Mouse (Mus musculus) MEL (cell line): ENCODE results near the gene Ubiad1. TPM values are rescaled to one million over a fixed set of nuclear protein-coding genes. Genes with fewer than 3 reads are reported as not detected.

Experiments
- DNase-seq: peaks from one replicate; pipeline ENCODE4 v3.0.0; 2011; ENCODE audit warnings: low read depth, low spot score
- H3K27ac ChIP-seq: 2 replicates; pipeline ENCODE4 v1.5.1; 2012; ENCODE audit warnings: low read depth, mild to moderate bottlenecking, control low read depth, low read length, moderate library complexity; ENCODE audit not compliant: control insufficient read depth
- H3K27me3 ChIP-seq, 2 experiments: fragments of 150-350 bp in 1 of 2; sonication (generic) in 1 of 2; 2 replicates each; pipeline ENCODE4 v1.6.1; 2012; ENCODE audit warnings: low read length in 2 of 2, mild to moderate bottlenecking in 2 of 2, improper control_type of control experiment in 1 of 2, moderate library complexity in 1 of 2; ENCODE audit not compliant: insufficient read depth in 2 of 2, control insufficient read depth in 1 of 2
- H3K36me3 ChIP-seq, 2 experiments: 2 replicates each; pipeline ENCODE4 v1.6.1; 2012 to 2014; ENCODE audit warnings: low read length in 2 of 2, improper control_type of control experiment in 1 of 2, inconsistent platforms in 1 of 2, mild to moderate bottlenecking in 1 of 2; ENCODE audit not compliant: insufficient read depth in 2 of 2, control insufficient read depth in 1 of 2
- H3K4me1 ChIP-seq, 2 experiments: fragments of 150-350 bp in 1 of 2; sonication (generic) in 1 of 2; 2 replicates each; pipeline ENCODE4 v1.6.1; 2012; ENCODE audit warnings: low read length in 2 of 2, improper control_type of control experiment in 1 of 2, mild to moderate bottlenecking in 1 of 2; ENCODE audit not compliant: insufficient read depth in 2 of 2, control insufficient read depth in 1 of 2
- H3K4me3 ChIP-seq, 2 experiments: fragments of 150-350 bp in 1 of 2; sonication (generic) in 1 of 2; 2 replicates each; pipeline ENCODE4 v1.5.1; 2012; ENCODE audit warnings: low read depth in 2 of 2, low read length in 2 of 2, mild to moderate bottlenecking in 2 of 2, moderate library complexity in 2 of 2, control low read depth in 1 of 2, improper control_type of control experiment in 1 of 2; ENCODE audit not compliant: control insufficient read depth in 1 of 2, insufficient read depth in 1 of 2
- H3K79me2 ChIP-seq: 2 replicates; pipeline ENCODE4 v1.6.1; 2012; ENCODE audit warnings: mild to moderate bottlenecking, low read length, moderate library complexity; ENCODE audit not compliant: control insufficient read depth, poor library complexity, insufficient read depth
- H3K9ac ChIP-seq: 2 replicates; pipeline ENCODE4 v1.6.1; 2012; ENCODE audit warnings: low read depth, mild to moderate bottlenecking, control low read depth, low read length, moderate library complexity; ENCODE audit not compliant: control insufficient read depth, poor library complexity, severe bottlenecking
- H3K9me3 ChIP-seq: fragments of 150-350 bp; sonication (generic); replicated peaks from 2 replicates; pipeline ENCODE4 v1.6.1; 2012; ENCODE audit warnings: mild to moderate bottlenecking, low read length, improper control_type of control experiment, moderate library complexity; ENCODE audit not compliant: insufficient read depth
- CHD1 ChIP-seq: IDR thresholded peaks from 2 replicates; pipeline ENCODE4 v1.6.1; 2012; ENCODE audit warnings: low read depth, mild to moderate bottlenecking, inconsistent platforms, low read length, improper control_type of control experiment
- CHD2 ChIP-seq: IDR thresholded peaks from 2 replicates; pipeline ENCODE4 v1.6.1; 2011; ENCODE audit warnings: low read length, improper control_type of control experiment
- CTCF ChIP-seq, 3 experiments: IDR thresholded peaks in 2 of 3; conservative IDR thresholded peaks in 1 of 3; 2 replicates each; pipeline ENCODE4 v1.5.1; 2011 to 2012; ENCODE audit warnings: low read length in 3 of 3, low read depth in 2 of 3, mild to moderate bottlenecking in 2 of 3, improper control_type of control experiment in 1 of 3, inconsistent platforms in 1 of 3, mixed read lengths in 1 of 3, moderate library complexity in 1 of 3; ENCODE audit not compliant: control insufficient read depth in 1 of 3, insufficient read depth in 1 of 3, poor library complexity in 1 of 3, severe bottlenecking in 1 of 3
- EP300 ChIP-seq, 2 experiments: IDR thresholded peaks; 2 replicates each; pipeline ENCODE4 v1.6.1; 2011; ENCODE audit warnings: improper control_type of control experiment in 2 of 2, low read length in 2 of 2, low read depth in 1 of 2, mild to moderate bottlenecking in 1 of 2
- ETS1 ChIP-seq: IDR thresholded peaks from 2 replicates; pipeline ENCODE4 v1.6.1; 2012; ENCODE audit warnings: low read depth, mild to moderate bottlenecking, inconsistent platforms, low read length, improper control_type of control experiment, moderate library complexity
- HCFC1 ChIP-seq: IDR thresholded peaks from 2 replicates; pipeline ENCODE4 v1.6.1; 2012; ENCODE audit warnings: low read depth, mild to moderate bottlenecking, inconsistent platforms, low read length, improper control_type of control experiment, moderate library complexity
- JUND ChIP-seq: IDR thresholded peaks from 2 replicates; pipeline ENCODE4 v1.6.1; 2011; ENCODE audit warnings: low read depth, mild to moderate bottlenecking, improper control_type of control experiment, low read length
- KAT2A ChIP-seq: conservative IDR thresholded peaks from 2 replicates; pipeline ENCODE4 v1.6.1; 2012; ENCODE audit warnings: low read depth, low read length, improper control_type of control experiment, inconsistent platforms
- MAFK ChIP-seq: IDR thresholded peaks from 2 replicates; pipeline ENCODE4 v1.6.1; 2011; ENCODE audit warnings: low read depth, mild to moderate bottlenecking, low read length, improper control_type of control experiment, borderline replicate concordance
- MAX ChIP-seq: IDR thresholded peaks from 2 replicates; pipeline ENCODE4 v1.6.1; 2011; ENCODE audit warnings: low read length, improper control_type of control experiment
- MAZ ChIP-seq: IDR thresholded peaks from 2 replicates; pipeline ENCODE4 v1.6.1; 2012; ENCODE audit warnings: low read depth, mild to moderate bottlenecking, inconsistent platforms, low read length, improper control_type of control experiment
- MXI1 ChIP-seq: IDR thresholded peaks from 2 replicates; pipeline ENCODE4 v1.6.1; 2011; ENCODE audit warnings: mild to moderate bottlenecking, low read depth, low read length, improper control_type of control experiment
- MYC ChIP-seq: IDR thresholded peaks from 2 replicates; pipeline ENCODE4 v1.6.1; 2011; ENCODE audit warnings: low read depth, mild to moderate bottlenecking, low read length, improper control_type of control experiment, moderate library complexity
- POLR2A ChIP-seq, 2 experiments: IDR thresholded peaks; 2 replicates each; pipeline ENCODE4 v1.6.1; 2011 to 2012; ENCODE audit warnings: low read length in 2 of 2, mild to moderate bottlenecking in 2 of 2, control low read depth in 1 of 2, improper control_type of control experiment in 1 of 2, low read depth in 1 of 2, moderate library complexity in 1 of 2; ENCODE audit not compliant: control insufficient read depth in 1 of 2, insufficient read depth in 1 of 2, poor library complexity in 1 of 2
- POLR2AphosphoS2 ChIP-seq: IDR thresholded peaks from 2 replicates; pipeline ENCODE4 v1.6.1; 2011; ENCODE audit warnings: low read length, improper control_type of control experiment
- RCOR1 ChIP-seq: IDR thresholded peaks from 2 replicates; pipeline ENCODE4 v1.6.1; 2012; ENCODE audit warnings: low read depth, mild to moderate bottlenecking, inconsistent platforms, low read length, improper control_type of control experiment
- SIN3A ChIP-seq: IDR thresholded peaks from 2 replicates; pipeline ENCODE4 v1.6.1; 2012; ENCODE audit warnings: low read length, improper control_type of control experiment, inconsistent platforms
- SMC3 ChIP-seq: IDR thresholded peaks from 2 replicates; pipeline ENCODE4 v1.6.1; 2011; ENCODE audit warnings: low read depth, low read length, improper control_type of control experiment
- UBTF ChIP-seq: IDR thresholded peaks from 2 replicates; pipeline ENCODE4 v1.6.1; 2012; ENCODE audit warnings: low read depth, mild to moderate bottlenecking, inconsistent platforms, low read length, improper control_type of control experiment, moderate library complexity, borderline replicate concordance; ENCODE audit not compliant: insufficient read depth
- USF1 ChIP-seq: IDR thresholded peaks from 2 replicates; pipeline ENCODE4 v1.6.1; 2014; ENCODE audit warnings: low read depth, mild to moderate bottlenecking, inconsistent platforms, low read length, improper control_type of control experiment, moderate library complexity
- polyA plus RNA-seq, 2 experiments: library from polyadenylated mRNA; stranded (reverse) in 1 of 2; unstranded in 1 of 2; fragments of >175 nt in 1 of 2; fragments of >200 nt in 1 of 2; gene quantifications; 2 replicates each; pipeline versions ENCODE4 v1.2.1 to v1.2.4; 2012; ENCODE audit warnings: low replicate concordance in 2 of 2, low read depth in 1 of 2; ENCODE audit not compliant: insufficient read length in 2 of 2, insufficient read depth in 1 of 2, missing spikeins in 1 of 2
- total RNA-seq: library from RNA; depleted of rRNA; stranded (reverse); fragments of 300-350 nt; gene quantifications from 2 replicates; pipeline ENCODE4 v1.2.3, GENCODE M21; 2012

The Ubiad1 gene
- total and polyA plus RNA-seq, 3 experiments = 19.4 to 24.3 TPM; not detected in 1

DNA sequence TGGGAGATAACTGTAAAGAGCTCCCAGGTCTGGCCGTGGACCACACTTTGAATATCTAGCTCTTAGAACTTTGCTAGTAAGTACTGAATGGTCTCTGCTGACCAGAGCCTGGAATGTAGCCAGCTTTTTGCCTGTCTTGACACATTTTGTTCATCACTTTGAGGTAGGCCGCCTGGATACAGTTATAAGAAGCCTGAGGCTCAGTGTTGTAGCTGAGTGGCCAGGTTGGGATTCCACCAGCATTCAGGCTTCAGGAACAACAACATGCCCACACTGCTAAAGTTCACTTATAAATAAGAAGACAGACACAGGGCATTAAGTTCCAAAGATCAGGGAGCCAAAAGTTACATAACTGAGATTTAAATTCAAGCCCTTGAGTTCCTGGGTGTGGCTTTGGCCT lies 43.3 kb upstream of the Ubiad1 start:
- Histone ChIP-seq H3K9ac (no peak overlapping the region), H3K27me3 (no peaks in the 10 kb centered on the region), H3K9me3 (no peaks in the 10 kb centered on the region), H3K36me3 (peaks cover 0 to 15% of the 10 kb centered on the region in 2 experiments; a peak in 2 of 4 replicates), H3K27ac (no peak overlapping the region), H3K4me3 (no peak overlapping the region), H3K4me1 (no peaks in the 10 kb centered on the region), H3K79me2 (no peaks in the 10 kb centered on the region)
- DNase-seq = no peak
- no peak for TF ChIP-seq EP300 (IDR thresholded peaks at IDR 0.05; ENCODE audit: low read depth in 1 of 2, low read length in 2 of 2)
- TF ChIP-seq SMC3 = no peak
- no peak for TF ChIP-seq RCOR1
- no peak for TF ChIP-seq POLR2A (IDR thresholded peaks at IDR 0.05; ENCODE audit: control insufficient read depth in 1 of 2, insufficient read depth in 1 of 2, low read depth in 1 of 2, low read length in 2 of 2, poor library complexity in 1 of 2)
- no peak for TF ChIP-seq USF1
- TF ChIP-seq SIN3A = no peak
- no peak for TF ChIP-seq CTCF (IDR thresholded peaks at IDR 0.05 in 2 of 3, conservative IDR thresholded peaks at IDR 0.05 in 1 of 3; ENCODE audit: control insufficient read depth in 1 of 3, insufficient read depth in 1 of 3, low read depth in 2 of 3, low read length in 3 of 3, poor library complexity in 1 of 3, severe bottlenecking in 1 of 3)
- no peak for TF ChIP-seq MYC
- TF ChIP-seq POLR2AphosphoS2 = no peak
- no peak for TF ChIP-seq MXI1
- no peak for TF ChIP-seq MAX
- TF ChIP-seq CHD2 = no peak

DNA sequence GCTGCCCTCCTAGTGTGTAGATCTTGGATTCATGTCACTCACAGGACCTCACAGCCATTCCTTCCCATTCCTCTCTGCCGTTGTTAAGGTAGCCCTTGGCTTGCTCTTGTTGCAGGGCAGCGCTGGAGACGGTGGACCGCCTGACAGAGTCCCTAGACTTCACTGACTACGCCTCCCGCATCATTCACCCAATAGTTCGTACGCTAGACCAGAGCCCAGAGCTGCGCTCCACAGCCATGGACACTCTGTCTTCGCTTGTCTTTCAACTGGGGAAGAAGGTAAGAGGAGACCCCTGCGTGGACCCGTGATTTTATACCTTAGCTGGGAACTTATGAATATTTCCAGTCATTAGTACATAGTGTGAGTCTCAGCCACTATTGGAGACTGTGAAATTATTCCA lies 39.9 kb upstream of the Ubiad1 start:
- no peak for DNase-seq
- peaks cover 0 to 16% of the 10 kb centered on the region in 2 experiments; a peak in 2 of 4 replicates for H3K36me3 ChIP-seq
- H3K4me3 ChIP-seq = no peak overlapping the region

More for the DNA sequence above, 39.9 kb upstream of the Ubiad1 start:
- Histone ChIP-seq H3K9me3 (no peaks in the 10 kb centered on the region), H3K79me2 (no peaks in the 10 kb centered on the region), H3K27me3 (no peaks in the 10 kb centered on the region), H3K27ac (no peak overlapping the region), H3K9ac (no peak overlapping the region), H3K4me1 (no peaks in the 10 kb centered on the region)
- no peak for TF ChIP-seq POLR2A (IDR thresholded peaks at IDR 0.05; ENCODE audit: control insufficient read depth in 1 of 2, insufficient read depth in 1 of 2, low read depth in 1 of 2, low read length in 2 of 2, poor library complexity in 1 of 2)
- no peak for TF ChIP-seq MXI1
- TF ChIP-seq JUND = no peak
- TF ChIP-seq CHD2 = no peak
- no peak for TF ChIP-seq HCFC1
- TF ChIP-seq CHD1 = no peak
- no peak for TF ChIP-seq UBTF
- TF ChIP-seq KAT2A = no peak
- no peak for TF ChIP-seq RCOR1
- TF ChIP-seq MAZ = no peak
- TF ChIP-seq CTCF (IDR thresholded peaks at IDR 0.05 in 2 of 3, conservative IDR thresholded peaks at IDR 0.05 in 1 of 3; ENCODE audit: control insufficient read depth in 1 of 3, insufficient read depth in 1 of 3, low read depth in 2 of 3, low read length in 3 of 3, poor library complexity in 1 of 3, severe bottlenecking in 1 of 3) = no peak
- TF ChIP-seq ETS1 = no peak
- no peak for TF ChIP-seq USF1
- no peak for TF ChIP-seq POLR2AphosphoS2
- TF ChIP-seq SMC3 = no peak
- TF ChIP-seq MAFK = no peak
